Mouse (Mus musculus): ENCODE results near the gene Rnase12.

DNA sequence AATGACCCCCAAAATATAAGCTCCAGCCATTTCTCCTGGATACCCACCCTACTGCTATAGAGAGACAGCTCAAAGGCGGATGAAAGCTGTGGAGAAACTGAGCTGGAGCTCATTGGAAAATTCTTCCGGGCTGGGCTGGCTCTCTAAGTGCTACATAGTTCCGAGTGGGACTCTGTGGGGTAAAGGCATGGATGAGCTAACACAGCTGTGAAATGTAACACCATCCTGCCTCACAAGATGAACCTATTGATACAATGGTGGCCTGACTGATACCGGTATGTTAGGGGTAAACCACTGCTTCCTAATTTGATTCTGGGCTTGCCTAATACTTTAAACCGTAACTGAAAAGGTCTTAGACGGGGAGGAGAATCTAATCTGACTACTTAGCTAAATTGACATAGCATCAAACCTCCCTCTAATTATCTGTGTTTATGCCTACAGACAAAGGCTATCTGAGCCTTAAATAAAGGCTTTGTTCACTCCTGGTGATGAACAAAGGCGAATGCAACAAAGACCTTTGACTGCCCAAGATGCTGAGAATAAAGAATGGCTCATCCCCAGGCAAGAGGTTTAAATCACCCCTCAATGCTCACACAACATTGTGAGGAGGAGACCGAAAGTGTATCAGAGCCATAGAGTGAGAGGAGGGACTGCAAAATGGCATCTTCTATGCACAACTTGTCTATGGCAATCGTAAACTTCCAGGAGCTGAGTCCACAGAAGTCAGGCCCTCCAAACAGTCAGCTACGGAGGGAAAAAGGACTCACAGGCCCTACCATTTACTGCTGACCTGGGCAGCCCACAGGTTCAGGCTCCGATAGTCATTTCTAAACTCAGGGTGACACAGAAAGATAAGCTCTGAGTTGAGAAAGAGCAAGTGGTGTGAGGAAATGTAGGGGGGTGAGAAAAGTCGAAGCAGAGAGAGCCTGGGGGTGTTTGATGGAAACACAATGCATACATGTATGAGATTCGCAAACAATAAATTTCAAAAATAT lies 2.9 kb downstream of the Rnase12 start:
- no peak for TF ChIP-seq CTCF (IDR thresholded peaks at IDR 0.05; ENCODE audit: low read depth)
- no peak for TF ChIP-seq EP300 (IDR thresholded peaks at IDR 0.05; ENCODE audit: low read depth)
